Comparison of ENCODE assay signal across 8 mouse cellular contexts in the genomic region with DNA sequence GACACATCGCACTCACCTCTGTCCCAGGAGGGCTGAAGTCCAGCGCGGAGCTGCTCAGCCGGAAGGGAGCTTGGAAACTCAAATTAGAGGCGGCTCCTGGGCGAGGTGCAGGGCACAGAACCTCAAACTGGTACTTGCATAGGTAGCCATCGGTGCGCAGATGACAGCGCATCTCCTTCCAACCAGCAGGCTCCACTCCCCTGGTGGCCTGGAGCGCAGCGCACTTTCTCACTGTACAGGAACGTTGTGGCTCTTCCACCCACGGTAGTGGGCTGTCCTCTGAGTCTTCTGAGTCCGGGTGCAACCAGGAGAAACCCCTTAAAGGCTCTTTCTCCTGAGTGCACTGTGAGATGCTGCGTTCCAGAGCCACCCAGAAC. TPM values are rescaled to one million over a fixed set of nuclear protein-coding genes. Genes with fewer than 3 reads are reported as not detected.
A peak's percentile ranks its signal among the peaks of the same experiment; 100 is the strongest.
DNase-seq lines count a peak whose midpoint lies in the region; ATAC-seq lines count a peak whose summit lies in the region.

No protein-coding gene starts in this region.

- H3K9ac ChIP-seq in forebrain, embryonic 14.5 days (ENCODE audit: low read length) = peak overlapping the region; percentile 59
- H3K9ac ChIP-seq in hindbrain, embryonic 15.5 days = peak overlapping the region; percentile 41
- H3K9ac ChIP-seq in liver, embryonic 13.5 days = peak overlapping the region; percentile 33

- H3K27ac ChIP-seq in forebrain, embryonic 14.5 days (ENCODE audit: low read depth, low read length) = no peak overlapping the region
- peak overlapping the region; percentile 36; the same call in 1 of the 2 replicates for H3K27ac ChIP-seq in hindbrain, embryonic 15.5 days (replicated peaks)
- peak overlapping the region; percentile 50 for H3K27ac ChIP-seq in liver, embryonic 13.5 days

- no peaks in the 10 kb centered on the region for H3K27me3 ChIP-seq in forebrain, embryonic 14.5 days (replicated peaks; ENCODE audit: control insufficient read depth, insufficient read depth, low read length)
- peaks cover 4% of the 10 kb centered on the region; the same call in 1 of the 2 replicates for H3K27me3 ChIP-seq in hindbrain, embryonic 15.5 days
- H3K27me3 ChIP-seq in liver, embryonic 13.5 days = peaks cover 4% of the 10 kb centered on the region; the same call in 1 of the 2 replicates

- peak overlapping the region; percentile 30 for H3K4me3 ChIP-seq in forebrain, embryonic 14.5 days (ENCODE audit: low read depth, low read length)
- peak overlapping the region; percentile 43 for H3K4me3 ChIP-seq in hindbrain, embryonic 15.5 days
- H3K4me3 ChIP-seq in liver, embryonic 13.5 days (replicated peaks) = peak overlapping the region; percentile 38

- no peaks in the 10 kb centered on the region for H3K9me3 ChIP-seq in forebrain, embryonic 14.5 days (replicated peaks; ENCODE audit: control insufficient read depth, low read length)
- H3K9me3 ChIP-seq in hindbrain, embryonic 15.5 days = no peaks in the 10 kb centered on the region
- no peaks in the 10 kb centered on the region for H3K9me3 ChIP-seq in liver, embryonic 13.5 days (replicated peaks)

- 7% methylated on average over 15 of the region's 15 CpGs for WGBS in forebrain, embryonic 14.5 days
- WGBS in hindbrain, embryonic 15.5 days = 7% methylated on average over 15 of the region's 15 CpGs
- WGBS in liver, embryonic 13.5 days (ENCODE audit: insufficient replicate concordance) = under 1% methylated on average over 15 of the region's 15 CpGs

- ATAC-seq in forebrain, embryonic 14.5 days = peak; percentile 74
- ATAC-seq in hindbrain, embryonic 15.5 days (ENCODE audit: low FRiP score, low read depth) = peak; percentile 63
- ATAC-seq in liver, embryonic 13.5 days (ENCODE audit: low read depth) = no peak

- peak overlapping the region; percentile 69 for H3K4me2 ChIP-seq in forebrain, embryonic 14.5 days (ENCODE audit: low read length)
- peak overlapping the region; percentile 80 for H3K4me2 ChIP-seq in hindbrain, embryonic 15.5 days
- peak overlapping the region; percentile 53 for H3K4me2 ChIP-seq in liver, embryonic 13.5 days

- H3K36me3 ChIP-seq in forebrain, embryonic 14.5 days (ENCODE audit: control insufficient read depth, insufficient read depth, low read length) = no peaks in the 10 kb centered on the region
- no peaks in the 10 kb centered on the region for H3K36me3 ChIP-seq in hindbrain, embryonic 15.5 days
- no peaks in the 10 kb centered on the region for H3K36me3 ChIP-seq in liver, embryonic 13.5 days

- H3K4me1 ChIP-seq in forebrain, embryonic 14.5 days (ENCODE audit: control insufficient read depth, insufficient read depth, low read length) = peaks cover 6% of the 10 kb centered on the region
- H3K4me1 ChIP-seq in hindbrain, embryonic 15.5 days (replicated peaks) = peaks cover 14% of the 10 kb centered on the region
- no peaks in the 10 kb centered on the region for H3K4me1 ChIP-seq in liver, embryonic 13.5 days (replicated peaks)

- peak; percentile 21 to 22 for DNase-seq in cerebellum, postnatal 10 days
- DNase-seq in cerebellum, adult 8-10 months = no peak
- peak; percentile 4 for DNase-seq in 3134 (ENCODE audit: extremely low read depth, insufficient read length, low spot score)
- DNase-seq in forebrain, embryonic 14.5 days (ENCODE audit: low spot score) = peak; percentile 48
- DNase-seq in liver, embryonic 13.5 days = no peak
- DNase-seq in retina, postnatal 1 day = peak; percentile 47
- DNase-seq in spleen, adult 12 weeks (ENCODE audit: low spot score) = no peak

RNA-seq across cellular contexts. Expression of gene Clec14a, which starts 0.9 kb away (rescaled TPM):
- polyA plus RNA-seq in forebrain, embryonic 14.5 days (2014; fragmentation: Nextera tagmentation; extraction: Ambion mirVana) = 5.6 and 5.9 TPM in 2 replicates
- 6.9 and 7.4 TPM in 2 replicates for polyA plus RNA-seq in hindbrain, embryonic 15.5 days (2015; fragmentation: Nextera tagmentation; extraction: Ambion mirVana)
- 4.2 and 5.4 TPM in 2 replicates for polyA plus RNA-seq in liver, embryonic 13.5 days (2015; fragmentation: Nextera tagmentation; extraction: Ambion mirVana)

RNA-seq across cellular contexts. Expression of gene Sstr1, which starts 56.6 kb away (rescaled TPM):
- polyA plus RNA-seq in forebrain, embryonic 14.5 days (2014; fragmentation: Nextera tagmentation; extraction: Ambion mirVana) = 5.8 and 8.0 TPM in 2 replicates
- polyA plus RNA-seq in hindbrain, embryonic 15.5 days (2015; fragmentation: Nextera tagmentation; extraction: Ambion mirVana) = 18.7 and 20.4 TPM in 2 replicates
- not detected in 2 replicates for polyA plus RNA-seq in liver, embryonic 13.5 days (2015; fragmentation: Nextera tagmentation; extraction: Ambion mirVana)

Comparison
In these comparisons a context has a peak if more than half of its experiments do, and no peak if none do; other contexts are left out.
1. DNase-seq: peak in cerebellum, postnatal 10 days (2 of 2), 3134 (single experiment), forebrain, embryonic 14.5 days (single experiment) and retina, postnatal 1 day (single experiment); none in cerebellum, adult 8-10 months (single experiment), liver, embryonic 13.5 days (single experiment) and spleen, adult 12 weeks (single experiment).
2. Peak in every context shown above with its lines, with median percentiles within 50 percentile points of each other: H3K4me2 ChIP-seq, H3K4me3 ChIP-seq and H3K9ac ChIP-seq.